Mouse (Mus musculus) heart, adult 10 weeks (tissue): ENCODE results near the gene Spem1. TPM values are rescaled to one million over a fixed set of nuclear protein-coding genes. Genes with fewer than 3 reads are reported as not detected.

Experiments used
- polyA plus RNA-seq: library from polyadenylated mRNA; stranded (reverse); fragments of 350-450 nt; fragmentation: Illumina TruSeq; extraction: RNeasy Lipid Tissue Mini Kit (QIAGEN cat#74804); gene quantifications from one replicate; pipeline ENCODE4 v1.2.3, GENCODE M21; 2014; ENCODE audit warnings: low read depth, low replicate concordance

Spem1 gene
- not detected for polyA plus RNA-seq

DNA sequence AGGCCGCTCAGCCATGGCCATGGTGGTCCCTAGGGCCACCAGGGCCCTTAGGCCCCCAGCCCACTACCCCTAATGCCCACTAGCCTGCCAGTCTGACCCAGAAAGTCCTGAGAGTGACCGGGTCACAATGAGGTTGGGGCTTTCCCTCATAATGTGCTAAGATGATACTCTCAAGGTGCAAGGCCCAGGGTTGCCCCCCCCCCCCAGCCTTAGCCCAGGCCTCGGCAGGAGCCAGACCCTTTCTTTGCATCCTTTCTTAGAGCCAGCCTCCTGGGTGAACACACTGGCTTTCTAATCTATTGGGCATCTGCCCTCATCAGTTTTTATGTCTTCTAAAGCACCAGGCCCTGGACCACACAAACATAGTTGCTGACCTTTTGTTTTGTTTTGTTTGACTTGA is at the start of gene Spem1:
Gene Spem1 (minus strand): TSS at position 101 of the 400 bp plus-strand sequence.

DNA sequence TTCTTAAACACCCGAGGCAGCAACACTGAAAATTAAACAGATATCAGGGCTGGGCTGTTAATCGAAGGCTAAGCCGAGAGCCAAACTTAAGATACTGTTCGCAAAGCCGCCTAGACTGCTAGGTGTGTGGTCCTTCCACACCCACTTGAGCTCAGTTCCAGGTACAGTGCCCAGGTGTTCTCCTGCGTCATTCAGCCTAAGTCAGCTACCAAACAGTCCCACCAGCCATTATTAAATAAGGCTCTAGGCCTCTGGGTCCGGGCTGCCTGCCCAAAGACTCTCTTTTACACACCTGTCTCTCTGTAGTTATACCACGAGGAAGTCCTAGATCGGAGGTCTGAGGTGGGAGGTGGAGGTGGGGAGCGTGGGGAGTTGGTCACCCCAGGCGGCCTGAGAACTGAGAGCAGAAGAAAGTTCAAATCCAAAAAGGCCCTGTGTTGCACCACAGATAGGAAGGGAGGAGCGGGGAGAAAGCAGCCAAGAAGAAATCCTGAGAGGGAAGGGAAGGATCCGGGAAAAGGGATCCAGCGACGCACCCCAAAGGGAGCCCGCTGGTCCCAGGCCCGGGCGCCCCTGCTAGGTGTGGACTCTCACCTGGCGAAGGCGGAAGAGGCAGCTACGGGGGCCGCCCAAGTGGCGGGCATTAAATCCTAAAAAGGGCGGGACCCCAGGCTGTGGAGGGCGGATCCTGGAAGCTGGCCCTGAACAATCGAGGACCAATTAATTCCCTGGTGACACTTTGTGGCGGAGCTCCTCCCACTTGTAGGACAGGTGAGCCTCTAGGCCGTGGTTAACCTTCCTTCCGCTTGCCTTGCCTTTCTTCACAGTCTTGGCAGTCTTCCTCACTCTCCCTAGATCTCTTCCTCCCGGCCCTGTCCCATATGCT is 36.4 kb upstream of the Spem1 start, which contains the start of gene Tnk1:
Gene Tnk1 (minus strand): TSS at position 618 of the 886 bp plus-strand sequence.

DNA sequence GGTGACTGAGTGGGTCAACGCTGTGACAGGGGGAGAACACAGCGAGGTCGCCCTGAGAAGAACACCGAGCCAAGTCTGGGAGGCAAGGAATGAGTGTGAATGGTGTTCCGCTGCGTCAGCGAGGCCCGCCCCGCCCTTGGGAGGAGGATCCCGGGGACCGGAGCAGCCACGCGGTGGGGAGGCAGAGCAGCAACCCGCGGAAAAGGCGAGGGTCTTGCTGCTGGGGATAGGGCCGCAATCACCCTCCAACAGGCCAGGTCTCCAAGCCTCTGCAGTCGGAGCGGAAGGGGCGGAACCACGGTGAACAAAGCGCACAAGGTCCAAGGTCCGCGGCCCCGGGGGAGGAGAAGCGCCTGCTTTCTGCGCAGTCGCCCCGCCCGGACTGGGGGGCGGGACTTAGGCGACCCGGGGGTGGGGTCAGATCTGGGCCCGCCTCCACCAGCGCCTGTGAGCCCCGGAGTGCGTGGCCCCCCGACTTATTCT is 24.3 kb upstream of the Spem1 start, which contains the start of gene Plscr3:
Gene Plscr3 (plus strand): TSS at position 179 of the 483 bp plus-strand sequence.

DNA sequence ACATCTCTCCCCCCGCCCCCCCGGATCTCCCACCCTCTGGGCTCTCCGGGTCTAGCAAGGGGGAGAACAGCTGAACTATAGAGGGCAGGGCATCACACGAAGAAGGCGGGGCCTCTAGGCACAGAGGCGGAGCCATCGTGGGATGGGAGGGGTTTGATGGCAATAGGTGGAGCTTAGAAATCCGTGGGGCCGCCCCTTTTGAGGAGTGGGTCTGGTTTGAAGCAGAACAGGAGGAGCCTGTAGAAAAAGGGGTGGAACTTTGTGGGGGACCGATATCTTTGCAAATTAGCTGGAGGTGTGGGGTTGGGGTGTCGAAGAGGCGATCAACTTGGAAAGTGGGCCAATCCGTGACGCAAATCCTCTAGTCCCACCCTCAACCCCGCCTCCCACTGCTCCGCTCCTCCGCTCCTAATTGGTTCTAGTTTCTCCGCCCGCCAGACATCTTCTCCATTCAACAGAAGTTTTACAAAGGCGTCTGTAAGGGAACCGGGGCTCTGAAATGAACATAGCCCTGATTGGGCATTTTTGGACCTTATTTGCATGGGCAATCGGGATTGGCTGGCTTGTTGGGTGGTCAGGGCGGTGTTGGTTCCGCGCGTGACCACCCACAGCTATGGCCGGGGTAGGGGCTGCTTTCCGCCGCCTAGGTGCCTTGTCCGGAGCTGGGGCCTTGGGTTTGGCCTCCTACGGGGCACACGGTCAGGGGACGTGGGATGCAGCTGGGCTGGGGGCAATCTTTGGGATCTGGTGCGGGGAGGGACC is 16.2 kb upstream of the Spem1 start, which contains the start of gene Tmem256:
Gene Tmem256 (plus strand): TSS at position 563 of the 762 bp plus-strand sequence.

DNA sequence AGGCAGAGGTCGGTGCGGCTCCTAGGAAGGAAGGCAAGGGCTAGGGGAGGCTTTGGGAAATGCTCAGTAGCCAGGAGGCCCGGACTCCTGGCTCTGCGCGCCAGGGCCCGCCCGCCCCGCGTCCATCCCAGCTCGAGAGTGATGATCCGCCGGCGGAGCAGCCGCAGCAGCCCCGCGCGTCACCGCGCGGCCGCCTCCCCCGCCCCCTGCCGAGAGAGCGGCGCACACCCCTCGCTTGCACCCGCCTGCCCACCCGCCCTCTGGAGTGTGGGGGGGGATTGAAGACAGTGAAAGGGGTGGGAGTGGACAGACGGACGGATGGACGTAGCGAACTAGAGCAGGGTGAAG is 15.6 kb upstream of the Spem1 start, which contains the start of gene Nlgn2:
Gene Nlgn2 (minus strand): TSS at position 181 of the 348 bp plus-strand sequence.

DNA sequence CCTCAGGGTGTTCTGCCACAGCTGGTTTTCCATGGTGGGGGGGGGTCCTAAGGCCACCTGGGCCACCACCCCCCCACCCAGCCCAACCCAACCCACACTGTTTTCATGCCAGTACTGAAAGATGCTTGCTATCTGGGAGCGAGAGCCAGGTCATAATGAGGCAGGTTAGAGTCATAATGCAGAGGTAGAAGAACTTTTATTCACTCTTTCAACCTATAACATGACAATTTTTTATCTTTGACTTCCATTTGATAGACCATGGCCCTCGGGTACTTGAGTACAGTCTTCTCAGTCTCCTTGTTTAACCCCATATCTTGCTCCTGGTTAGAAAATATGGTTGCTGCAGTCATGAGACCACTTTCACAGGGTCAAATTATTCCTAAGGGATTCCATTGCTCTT is 3.6 kb downstream of the Spem1 start, which contains the start of gene Spem2:
Gene Spem2 (minus strand): TSS at position 101 of the 400 bp plus-strand sequence.

DNA sequence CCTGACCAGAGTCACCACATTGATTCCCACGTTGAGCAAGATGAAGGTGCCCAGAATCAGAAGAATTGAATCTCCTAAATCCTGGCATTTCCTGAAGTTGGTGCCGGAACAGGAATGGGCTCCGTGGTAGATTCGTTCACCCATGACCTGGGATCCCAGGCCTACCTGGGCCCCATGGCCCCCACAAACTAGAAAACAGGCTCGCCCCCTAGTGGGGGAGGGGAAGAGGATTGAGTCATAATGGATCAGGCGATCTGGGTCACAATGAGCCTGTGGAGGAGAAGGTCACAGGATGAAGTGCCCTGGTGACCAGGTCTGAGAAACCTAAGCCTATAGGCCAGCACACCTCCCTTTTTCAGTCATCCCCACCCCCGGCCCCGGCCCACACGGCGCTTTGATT is 6.8 kb downstream of the Spem1 start, which contains the start of gene Gm39566:
Gene Gm39566 (minus strand): TSS at position 144 of the 400 bp plus-strand sequence.

DNA sequence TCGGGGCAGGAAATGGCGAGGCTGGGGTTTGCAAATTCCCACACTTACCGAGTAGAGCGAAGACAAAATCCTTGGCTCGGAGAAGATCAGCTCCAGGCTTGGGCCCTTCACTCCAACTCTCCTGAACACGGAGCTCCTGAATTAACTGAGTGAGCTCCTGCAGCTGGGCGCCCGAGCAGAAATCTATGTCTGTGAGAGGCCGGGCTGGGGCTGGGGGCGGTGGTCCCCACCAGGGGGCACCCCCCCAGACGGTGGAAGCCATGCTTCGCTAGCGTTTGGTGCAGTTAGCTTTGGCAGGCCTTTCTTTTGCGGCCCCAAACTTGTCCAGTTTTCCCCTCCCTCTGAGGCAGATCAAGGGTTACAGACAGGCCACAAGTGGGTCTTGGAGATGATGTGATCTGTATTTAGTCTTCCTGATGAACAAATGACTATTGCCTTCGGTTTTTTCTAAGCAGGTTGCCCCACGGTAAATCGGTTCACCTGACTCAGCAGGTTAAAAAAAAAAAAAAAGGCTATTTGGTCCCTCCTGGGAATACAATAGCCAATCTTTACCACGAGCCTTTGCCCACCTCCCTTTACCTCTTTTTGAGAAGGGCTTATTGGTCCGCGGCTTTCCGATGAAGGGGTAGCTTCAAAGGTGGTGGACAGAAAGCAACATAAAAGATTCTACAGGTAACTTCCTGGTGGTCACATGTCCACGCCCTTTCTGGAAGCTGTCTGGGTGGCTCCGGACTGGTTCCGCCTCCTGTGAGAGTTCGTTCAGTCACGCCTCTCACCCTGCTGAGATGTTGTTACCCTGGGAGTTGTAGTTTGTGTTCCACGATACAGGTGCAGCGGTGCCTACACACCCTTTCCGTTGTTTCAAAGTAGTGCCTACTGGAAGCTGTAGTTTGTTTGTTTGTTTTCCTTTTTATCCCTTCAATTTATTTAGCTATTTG is 16.7 kb downstream of the Spem1 start, which contains the start of gene Tmem102:
Gene Tmem102 (minus strand): TSS at position 653 of the 938 bp plus-strand sequence.

DNA sequence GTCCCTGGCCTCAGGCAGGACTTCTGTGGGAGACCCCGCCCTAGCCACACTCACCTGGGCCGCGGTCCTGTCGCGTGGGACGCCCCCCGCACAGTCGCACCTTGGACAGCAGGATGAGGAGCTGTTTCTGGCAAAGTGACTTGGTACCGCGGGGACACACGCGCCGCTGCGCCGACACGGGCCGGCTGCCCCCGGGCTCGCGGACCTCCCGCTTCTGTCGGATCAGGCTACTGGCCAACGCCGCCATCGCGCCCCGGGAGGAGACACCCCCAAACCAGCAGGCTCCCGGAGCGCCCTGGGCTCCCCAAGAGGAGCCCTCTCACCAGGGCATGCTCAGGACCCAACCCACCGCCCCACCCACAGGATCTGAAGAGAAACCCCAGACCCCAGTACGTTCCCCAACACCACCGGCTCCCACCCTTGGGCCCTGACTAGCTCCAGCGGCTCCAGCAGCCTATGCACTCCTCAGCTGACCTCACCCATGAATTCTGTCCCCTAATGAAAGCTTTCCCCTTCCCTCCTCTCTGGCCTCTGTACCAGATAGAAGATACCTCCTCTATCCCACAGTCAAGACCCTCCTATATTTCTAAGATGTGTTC is 20.5 kb downstream of the Spem1 start, which contains the start of gene Fgf11:
Gene Fgf11 (minus strand): TSS at position 479 of the 599 bp plus-strand sequence.

DNA sequence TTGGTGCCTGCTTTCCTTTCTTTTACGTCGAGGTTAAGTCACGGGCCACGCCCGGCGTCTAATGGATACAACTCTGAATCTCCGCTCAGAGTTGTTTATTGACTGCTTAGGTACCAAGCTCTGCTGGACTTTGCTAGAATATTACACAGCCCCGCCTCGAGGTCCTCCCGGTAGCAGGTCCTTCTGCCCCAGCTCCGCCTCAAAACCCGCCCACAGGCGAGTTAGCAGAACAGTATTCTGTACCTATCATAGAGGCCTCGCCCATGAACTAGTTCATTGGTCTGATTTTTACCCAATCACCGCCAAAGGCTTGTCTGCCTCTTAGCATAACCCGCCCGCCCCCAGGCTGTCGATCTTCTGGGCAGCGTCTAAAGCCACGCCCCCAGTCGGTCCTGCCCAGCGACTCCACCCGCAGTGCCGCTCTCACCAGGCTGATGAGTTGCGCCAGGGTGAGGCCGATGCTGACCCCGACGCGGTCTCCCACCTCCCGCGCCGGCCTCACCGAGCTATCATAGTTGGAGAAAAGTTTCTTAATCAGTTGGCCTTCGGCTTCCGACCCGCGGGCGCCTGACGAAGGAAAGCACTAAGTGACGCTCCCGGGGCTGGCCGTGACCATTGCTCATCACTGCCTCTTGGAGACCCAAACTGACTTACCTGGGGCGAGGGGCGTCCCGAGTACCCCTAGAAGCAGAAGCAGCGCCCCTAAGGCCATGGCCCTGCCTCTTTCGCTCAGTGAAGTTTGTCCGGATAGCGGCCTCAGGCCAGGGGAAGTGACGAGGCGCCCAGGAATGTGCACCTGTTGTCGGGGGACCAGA is 26.6 kb downstream of the Spem1 start, which contains the start of gene Chrnb1:
Gene Chrnb1 (minus strand): TSS at position 776 of the 815 bp plus-strand sequence.

Other genes starting within 250 kb of the Spem1 start
- 7.1 TPM for gene Wrap53, start 241.9 kb downstream of the Spem1 start, polyA plus RNA-seq
- gene Trp53, start 241.8 kb downstream of the Spem1 start, polyA plus RNA-seq: 15.7 TPM
- gene Atp1b2, start 216.2 kb downstream of the Spem1 start, polyA plus RNA-seq: 18.5 TPM
- gene Shbg, start 204.3 kb downstream of the Spem1 start, polyA plus RNA-seq: not detected
- gene Sat2, start 200.2 kb downstream of the Spem1 start, polyA plus RNA-seq: 7.8 TPM
- gene Fxr2, start 189.2 kb downstream of the Spem1 start, polyA plus RNA-seq: 102 TPM
- gene Sox15, start 166.9 kb downstream of the Spem1 start, polyA plus RNA-seq: not detected
- 26.2 TPM for gene Mpdu1, start 159.5 kb downstream of the Spem1 start, polyA plus RNA-seq
- gene Cd68, start 156.0 kb downstream of the Spem1 start, polyA plus RNA-seq: 10.7 TPM
- gene Eif4a1, start 149.8 kb downstream of the Spem1 start, polyA plus RNA-seq: 274 TPM
- 55.9 TPM for gene Senp3, start 140.1 kb downstream of the Spem1 start, polyA plus RNA-seq
- 3.4 TPM for gene Tnfsf13, start 136.4 kb downstream of the Spem1 start, polyA plus RNA-seq
- gene Tnfsf12, start 126.3 kb downstream of the Spem1 start, polyA plus RNA-seq: 19.9 TPM
- 10.4 TPM for gene Tnfsfm13, start 126.1 kb downstream of the Spem1 start, polyA plus RNA-seq
- 20.8 TPM for gene Polr2a, start 63.5 kb downstream of the Spem1 start, polyA plus RNA-seq
- not detected for gene Slc35g3, start 60.2 kb downstream of the Spem1 start, polyA plus RNA-seq
- gene Zbtb4, start 56.3 kb downstream of the Spem1 start, polyA plus RNA-seq: 24.0 TPM
- 7.0 TPM for gene Chrnb1, start 26.2 kb downstream of the Spem1 start, polyA plus RNA-seq
- 3.8 TPM for gene Fgf11, start 20.3 kb downstream of the Spem1 start, polyA plus RNA-seq
- gene Tmem102, start 16.6 kb downstream of the Spem1 start, polyA plus RNA-seq: not detected
- not detected for gene Gm39566, start 6.9 kb downstream of the Spem1 start, polyA plus RNA-seq
- gene Spem2, start 3.7 kb downstream of the Spem1 start, polyA plus RNA-seq: not detected
- gene Nlgn2, start 15.6 kb upstream of the Spem1 start, polyA plus RNA-seq: 5.0 TPM
- gene Tmem256, start 16.3 kb upstream of the Spem1 start, polyA plus RNA-seq: 282 TPM
- gene Plscr3, start 24.2 kb upstream of the Spem1 start, polyA plus RNA-seq: 23.8 TPM
- gene Tnk1, start 36.5 kb upstream of the Spem1 start, polyA plus RNA-seq: not detected
- not detected for gene Tmem95, start 55.8 kb upstream of the Spem1 start, polyA plus RNA-seq
- 4.2 TPM for gene Kctd11, start 59.2 kb upstream of the Spem1 start, polyA plus RNA-seq
- gene Acap1, start 73.4 kb upstream of the Spem1 start, polyA plus RNA-seq: 0.81 TPM
- gene 2810408A11Rik, start 78.8 kb upstream of the Spem1 start, polyA plus RNA-seq: 2.9 TPM
- 37.7 TPM for gene Neurl4, start 78.9 kb upstream of the Spem1 start, polyA plus RNA-seq
- 44.4 TPM for gene Gps2, start 91.7 kb upstream of the Spem1 start, polyA plus RNA-seq
- gene Eif5a, start 99.8 kb upstream of the Spem1 start, polyA plus RNA-seq: 482 TPM
- gene Ybx2, start 113.6 kb upstream of the Spem1 start, polyA plus RNA-seq: 32.3 TPM
- 385 TPM for gene Slc2a4, start 126.0 kb upstream of the Spem1 start, polyA plus RNA-seq
- 0.58 TPM for gene Cldn7, start 142.6 kb upstream of the Spem1 start, polyA plus RNA-seq
- 146 TPM for gene Ctdnep1, start 159.0 kb upstream of the Spem1 start, polyA plus RNA-seq
- gene Elp5, start 160.3 kb upstream of the Spem1 start, polyA plus RNA-seq: 52.8 TPM
- gene Gabarap, start 169.0 kb upstream of the Spem1 start, polyA plus RNA-seq: 418 TPM
- 25.3 TPM for gene Phf23, start 173.6 kb upstream of the Spem1 start, polyA plus RNA-seq
- gene Dvl2, start 178.4 kb upstream of the Spem1 start, polyA plus RNA-seq: 5.6 TPM
- gene Acadvl, start 193.2 kb upstream of the Spem1 start, polyA plus RNA-seq: 1,086 TPM
- 3.2 TPM for gene Dlg4, start 194.8 kb upstream of the Spem1 start, polyA plus RNA-seq
- gene Asgr1, start 231.9 kb upstream of the Spem1 start, polyA plus RNA-seq: 0.50 TPM